Mouse (Mus musculus): ENCODE data around the gene Ppp1r12b.

DNA sequence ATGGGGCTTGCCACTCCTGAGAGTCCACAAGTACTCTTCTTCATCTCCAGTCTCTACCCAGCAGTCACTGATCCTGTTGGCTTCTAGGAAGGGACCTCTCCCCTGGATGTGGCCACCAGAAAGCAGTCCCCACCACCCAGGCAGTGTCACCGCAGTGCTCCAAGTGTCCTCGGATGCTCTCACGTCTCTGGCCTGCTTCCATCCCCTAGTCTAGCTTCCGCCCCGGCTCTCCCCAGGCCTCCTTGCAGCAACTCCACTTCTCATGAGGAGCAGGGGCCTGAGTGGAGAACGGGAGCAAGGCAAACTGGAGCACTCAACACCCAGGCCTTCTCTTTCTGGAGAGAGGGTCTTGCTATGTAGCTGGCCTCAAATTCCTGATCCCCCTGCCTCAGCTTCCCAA, 196.6 kb downstream of the Ppp1r12b start:
- TF ChIP-seq POLR2A (IDR thresholded peaks at IDR 0.05; ENCODE audit: insufficient read depth, low read length), result no peak
- no peak for TF ChIP-seq CTCF (IDR thresholded peaks at IDR 0.05; ENCODE audit: low read depth, low read length)

Measured in ES-Bruce4 (cell line).